Mouse (Mus musculus) liver, embryonic 11.5 days (tissue): ENCODE data around the gene Snrnp70. TPM values are rescaled to one million over a fixed set of nuclear protein-coding genes. Genes with fewer than 3 reads are reported as not detected.

ENCODE experiments used
- ATAC-seq: fragments of 200-750 bp; cut with Nextera tagmentation; replicated peaks from 2 replicates; pipeline ENCODE4 v1.8.0; 2017; ENCODE audit warnings: moderate number of reproducible peaks, mild to moderate bottlenecking, moderate TSS enrichment, moderate library complexity; ENCODE audit not compliant: low FRiP score
- DNase-seq: peaks from one replicate; pipeline ENCODE4 v3.0.0-alpha.2; 2017; ENCODE audit warnings: low spot score
- H3K27ac ChIP-seq: fragments of 300-500 bp; sonication (generic); 2 replicates; pipeline ENCODE4 v1.5.1; 2014; ENCODE audit warnings: mild to moderate bottlenecking, low read depth, low read length, control low read depth
- H3K27me3 ChIP-seq: fragments of 300-500 bp; sonication (generic); replicated peaks from 2 replicates; pipeline ENCODE4 v1.6.1; 2014; ENCODE audit warnings: low read length, mixed read lengths; ENCODE audit not compliant: control insufficient read depth, insufficient read depth
- H3K36me3 ChIP-seq: fragments of 300-500 bp; sonication (generic); 2 replicates; pipeline ENCODE4 v1.6.1; 2014; ENCODE audit warnings: mild to moderate bottlenecking, low read length, moderate library complexity, mixed read lengths; ENCODE audit not compliant: control insufficient read depth, insufficient read depth
- H3K4me1 ChIP-seq: fragments of 300-500 bp; sonication (generic); replicated peaks from 2 replicates; pipeline ENCODE4 v1.6.1; 2014; ENCODE audit warnings: low read length, mixed read lengths; ENCODE audit not compliant: control insufficient read depth, insufficient read depth
- H3K4me2 ChIP-seq: fragments of 300-500 bp; sonication (generic); 2 replicates; pipeline ENCODE4 v1.6.1; 2014; ENCODE audit warnings: mild to moderate bottlenecking, control low read depth, moderate library complexity
- H3K4me3 ChIP-seq: fragments of 300-500 bp; sonication (generic); 2 replicates; pipeline ENCODE4 v1.5.1; 2014; ENCODE audit warnings: low read depth, low read length, control low read depth
- H3K9ac ChIP-seq: fragments of 300-500 bp; sonication (generic); 2 replicates; pipeline ENCODE4 v1.6.1; 2014; ENCODE audit warnings: low read depth, low read length, control low read depth
- H3K9me3 ChIP-seq: fragments of 300-500 bp; sonication (generic); 2 replicates; pipeline ENCODE4 v1.6.1; 2016; ENCODE audit warnings: low read length, inconsistent platforms, mixed read lengths; ENCODE audit not compliant: control insufficient read depth
- WGBS: fragments of 180-500 bp; shearing (Covaris S2); extraction: QIAGEN DNeasy Blood & Tissue Kit; methylation state at CpG from one replicate; pipeline ENCODE4 v1.1.7; 2014; 5-methylcytosine and 5-hydroxymethylcytosine counted together
- polyA plus RNA-seq: library from polyadenylated mRNA; unstranded; fragments of >200 nt; fragmentation: Nextera tagmentation; extraction: Ambion mirVana; gene quantifications from 2 replicates; pipeline ENCODE4 v1.2.1, GENCODE M21; 2014

The Snrnp70 gene
- polyA plus RNA-seq, 1 experiment from 2014 or later, result 64.4 TPM

DNA sequence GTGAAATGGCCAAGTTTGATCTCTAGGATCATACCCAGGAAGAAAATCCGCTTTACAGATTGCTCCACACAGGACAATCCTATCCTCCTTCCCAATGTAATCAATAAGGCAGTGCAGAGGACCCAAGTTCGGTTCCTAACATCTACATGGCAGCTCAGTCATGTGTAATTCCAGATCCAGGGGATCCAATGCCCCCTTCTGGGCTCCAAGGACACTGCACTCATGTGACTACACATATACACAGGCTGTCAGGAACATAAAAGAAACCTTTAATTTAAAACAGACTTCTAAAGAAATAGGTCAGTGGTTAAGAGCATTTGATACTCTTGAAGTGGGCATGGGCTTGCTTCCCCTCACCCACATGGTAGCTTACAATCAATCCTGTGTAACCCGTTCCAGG, 9.5 kb downstream of the Snrnp70 start:
- no peak for DNase-seq
- Histone ChIP-seq H3K4me3 (no peak overlapping the region), H3K9ac (no peak overlapping the region), H3K4me2 (no peak overlapping the region), H3K4me1 (no peaks in the 10 kb centered on the region), H3K27ac (no peak overlapping the region; the same call in 1 of the 2 replicates), H3K36me3 (peaks cover 93% of the 10 kb centered on the region), H3K9me3 (no peaks in the 10 kb centered on the region), H3K27me3 (no peaks in the 10 kb centered on the region)
- 92% methylated on average over 3 of the region's 3 CpGs for WGBS
- ATAC-seq, result no peak

DNA sequence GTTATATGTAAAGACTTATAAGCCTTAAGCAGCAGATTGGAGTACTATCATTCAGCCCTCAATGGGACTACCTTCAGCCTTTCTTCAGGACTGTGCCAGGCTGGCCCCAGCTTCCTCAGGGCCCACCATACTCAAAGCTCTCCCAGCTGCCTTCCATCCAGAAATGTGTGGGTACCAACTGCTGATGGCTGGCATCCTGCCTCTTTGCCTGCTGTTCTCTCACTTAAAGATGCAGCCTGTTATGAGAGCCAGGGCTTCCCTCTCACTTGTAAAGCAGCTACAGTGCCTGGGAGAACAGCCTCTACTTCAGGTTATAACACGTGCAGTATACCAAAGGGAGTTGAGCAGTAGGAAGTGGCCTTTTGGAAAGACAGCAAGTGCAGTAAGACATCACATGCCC, 19.5 kb downstream of the Snrnp70 start:
- 95% methylated on average over 1 of the region's 1 CpGs for WGBS
- Histone ChIP-seq H3K27me3 (no peaks in the 10 kb centered on the region), H3K27ac (no peak overlapping the region), H3K9ac (no peak overlapping the region), H3K4me1 (peaks cover 4% of the 10 kb centered on the region), H3K4me3 (no peak overlapping the region; the same call in 1 of the 2 replicates), H3K9me3 (no peaks in the 10 kb centered on the region), H3K36me3 (peaks cover 64% of the 10 kb centered on the region), H3K4me2 (no peak overlapping the region)
- ATAC-seq, result no peak
- DNase-seq, result no peak

DNA sequence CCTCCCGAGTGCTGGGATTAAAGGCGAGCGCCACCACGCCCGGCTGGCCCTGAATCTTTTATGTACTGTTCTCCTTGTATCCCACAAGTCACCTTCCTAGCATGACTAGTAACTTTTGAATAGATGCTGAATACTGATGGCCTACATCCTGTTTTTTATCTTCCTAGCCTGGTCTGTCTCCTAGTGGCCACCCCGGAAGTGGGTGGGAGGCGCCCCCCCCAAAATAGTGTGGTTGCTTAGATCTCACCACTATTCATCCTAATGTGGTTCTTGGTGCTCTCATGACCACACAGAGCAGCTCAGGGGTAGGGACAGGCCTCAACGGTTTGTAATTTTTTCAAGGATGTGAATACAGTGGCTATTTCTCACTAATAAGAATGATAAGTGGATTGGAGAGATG, 20.9 kb downstream of the Snrnp70 start:
- peaks cover 7% of the 10 kb centered on the region for H3K27me3 ChIP-seq
- H3K36me3 ChIP-seq, result peaks cover 50% of the 10 kb centered on the region
- H3K9ac ChIP-seq, result no peak overlapping the region
- DNase-seq (no peak), ATAC-seq (no peak)
- H3K4me3 ChIP-seq, result no peak overlapping the region
- WGBS, result 87% methylated on average over 8 of the region's 8 CpGs
- H3K4me2 ChIP-seq, result no peak overlapping the region
- H3K9me3 ChIP-seq, result no peaks in the 10 kb centered on the region
- peaks cover 12% of the 10 kb centered on the region for H3K4me1 ChIP-seq
- H3K27ac ChIP-seq, result no peak overlapping the region

DNA sequence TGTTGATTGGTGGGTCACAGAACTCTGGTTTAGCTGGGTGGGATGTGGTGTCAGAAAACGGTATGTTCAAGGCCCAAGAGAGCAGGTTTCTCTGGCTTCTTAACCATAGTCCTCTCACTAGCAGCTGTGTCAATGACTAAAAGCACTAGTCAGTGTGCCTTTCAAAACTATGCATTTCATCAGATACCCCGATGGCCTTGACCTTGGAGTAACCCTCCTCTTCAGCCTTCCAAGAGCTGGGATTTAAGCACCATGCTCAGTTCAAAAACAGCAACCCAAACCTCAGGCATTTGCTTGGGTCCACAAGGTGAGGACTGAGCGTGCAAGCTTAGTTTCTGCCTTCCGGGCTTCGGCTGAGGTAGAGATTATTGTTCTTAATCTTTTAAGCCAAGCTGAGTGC, 23.2 kb downstream of the Snrnp70 start:
- Histone ChIP-seq H3K9ac (no peak overlapping the region), H3K36me3 (peaks cover 32% of the 10 kb centered on the region), H3K4me1 (peaks cover 20% of the 10 kb centered on the region), H3K27me3 (peaks cover 27% of the 10 kb centered on the region), H3K4me3 (no peak overlapping the region), H3K27ac (no peak overlapping the region; the same call in 1 of the 2 replicates), H3K4me2 (no peak overlapping the region), H3K9me3 (no peaks in the 10 kb centered on the region)
- ATAC-seq, result no peak
- WGBS, result 83% methylated on average over 5 of the region's 5 CpGs
- DNase-seq, result no peak

GRCm38 (mm10) chr7:45370475-45371311, 24.8 kb downstream of the Snrnp70 start, which contains the start of gene Lin7b:
TSS of gene Lin7b (minus strand) at chr7:45370583.
- Histone ChIP-seq H3K9ac (peak within 1 kb of the TSS; percentile 53), H3K4me3 (peak within 1 kb of the TSS; percentile 64), H3K27ac (no peak within 1 kb of the TSS), H3K4me2 (peak within 1 kb of the TSS; percentile 98), H3K36me3 (peaks cover 15% of the 10 kb centered on the region; the same call in 1 of the 2 replicates), H3K9me3 (no peaks in the 10 kb centered on the region), H3K27me3 (peaks cover 36% of the 10 kb centered on the region), H3K4me1 (peaks cover 22% of the 10 kb centered on the region)
- ATAC-seq (peak; percentile 80), DNase-seq (peak; percentile 88)
- WGBS, result 10% methylated on average over 28 of the region's 28 CpGs

- Histone ChIP-seq H3K4me3 (peak overlapping the region; percentile 64), H3K4me2 (peak overlapping the region; percentile 98), H3K9me3 (no peaks in the 10 kb centered on the region), H3K27me3 (peaks cover 44% of the 10 kb centered on the region), H3K4me1 (peaks cover 22% of the 10 kb centered on the region), H3K27ac (no peak overlapping the region), H3K9ac (peak overlapping the region; percentile 53), H3K36me3 (peaks cover 12% of the 10 kb centered on the region; the same call in 1 of the 2 replicates)
- WGBS, result 10% methylated on average over 46 of the region's 52 CpGs
- ATAC-seq, result no peak
- DNase-seq, result no peak
Measured at GRCm38 (mm10) chr7:45369836-45370474, 25.6 kb downstream of the Snrnp70 start.

GRCm38 (mm10) chr7:45369022-45369745, 26.4 kb downstream of the Snrnp70 start:
- ATAC-seq, result no peak
- Histone ChIP-seq H3K4me3 (no peak overlapping the region), H3K4me2 (no peak overlapping the region), H3K9ac (no peak overlapping the region), H3K9me3 (no peaks in the 10 kb centered on the region), H3K27ac (no peak overlapping the region), H3K4me1 (peaks cover 22% of the 10 kb centered on the region), H3K36me3 (peaks cover 12% of the 10 kb centered on the region; the same call in 1 of the 2 replicates), H3K27me3 (peaks cover 50% of the 10 kb centered on the region)
- DNase-seq, result no peak
- WGBS, result 66% methylated on average over 16 of the region's 16 CpGs

DNA sequence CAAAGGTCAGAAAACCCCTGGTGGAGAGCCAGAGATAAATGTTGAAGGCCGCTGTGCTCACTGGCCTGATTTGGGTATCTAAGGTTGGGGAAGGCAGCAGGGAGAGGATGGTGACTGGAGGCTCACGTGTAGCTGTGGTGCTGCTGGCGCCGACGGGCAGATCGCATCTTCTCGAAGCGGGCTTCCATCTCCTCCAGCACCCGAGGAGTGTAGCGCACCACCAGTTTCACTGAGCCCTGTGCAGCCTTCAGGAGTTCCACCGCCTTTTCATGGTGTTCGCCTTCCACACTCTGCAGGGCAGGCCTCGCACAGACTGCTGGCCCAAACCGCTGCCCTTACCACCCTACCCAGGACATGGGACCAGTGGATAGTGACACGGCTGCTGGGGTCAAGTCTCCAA, 27.4 kb downstream of the Snrnp70 start:
- Histone ChIP-seq H3K4me1 (peaks cover 22% of the 10 kb centered on the region), H3K4me3 (peak overlapping the region; percentile 58; the same call in 1 of the 2 replicates), H3K27ac (no peak overlapping the region), H3K4me2 (peak overlapping the region; percentile 94), H3K9ac (no peak overlapping the region), H3K9me3 (no peaks in the 10 kb centered on the region), H3K36me3 (peaks cover 8% of the 10 kb centered on the region; the same call in 1 of the 2 replicates), H3K27me3 (peaks cover 60% of the 10 kb centered on the region)
- ATAC-seq (no peak), DNase-seq (no peak)
- 77% methylated on average over 15 of the region's 15 CpGs for WGBS
